Mouse (Mus musculus) layer of hippocampus, adult 11-12 months (tissue): ENCODE data around the gene AW822073.
"Not testable (repeated sequence)": the region's sequence is repeated elsewhere in the genome, so short reads cannot be mapped to it uniquely, and the experiment has no call there.

ENCODE experiments used
- DNase-seq: peaks from one replicate; pipeline ENCODE4 v3.0.0; 2022; ENCODE audit warnings: low spot score

AW822073 gene

GRCm38 (mm10) chr10:58224827-58225785, at the start of gene AW822073:
AW822073 (minus strand) TSS chr10:58224930.
- not testable (repeated sequence) for DNase-seq

- no peak for DNase-seq
These were observed 33.7 kb upstream of the AW822073 start for GRCm38 (mm10) chr10:58258466-58258865.

GRCm38 (mm10) chr10:58255954-58256353, 31.2 kb upstream of the AW822073 start:
- DNase-seq, result no peak

GRCm38 (mm10) chr10:58255213-58255892, 30.6 kb upstream of the AW822073 start, which contains the start of gene Gcc2:
Gcc2 (plus strand) TSS chr10:58255497.
- DNase-seq, result peak; percentile 91

- no peak for DNase-seq
These were observed 30.0 kb upstream of the AW822073 start for GRCm38 (mm10) chr10:58254635-58255175.

GRCm38 (mm10) chr10:58249535-58249934, 24.8 kb upstream of the AW822073 start:
- no peak for DNase-seq

- DNase-seq, result peak; percentile 59
These were observed 14.4 kb upstream of the AW822073 start for GRCm38 (mm10) chr10:58238984-58239740.

- DNase-seq, result no peak
These were observed 11.9 kb upstream of the AW822073 start, which contains the start of gene Gm4981 for GRCm38 (mm10) chr10:58236613-58237012. Gm4981 (minus strand) TSS chr10:58236701.

- not testable (repeated sequence) for DNase-seq
These were observed 10.3 kb upstream of the AW822073 start for GRCm38 (mm10) chr10:58234985-58235384.

- DNase-seq, result not testable (repeated sequence)
These were observed 9.0 kb upstream of the AW822073 start for GRCm38 (mm10) chr10:58233740-58234121.

GRCm38 (mm10) chr10:58233054-58233739, 8.5 kb upstream of the AW822073 start:
- DNase-seq, result not testable (repeated sequence)

- DNase-seq, result not testable (repeated sequence)
These were observed 7.9 kb upstream of the AW822073 start, which contains the start of gene Duxf3 for GRCm38 (mm10) chr10:58232641-58232969. Duxf3 (minus strand) TSS chr10:58232675.

GRCm38 (mm10) chr10:58231779-58232640, 7.3 kb upstream of the AW822073 start:
- peak; percentile 78 for DNase-seq

GRCm38 (mm10) chr10:58231088-58231487, 6.4 kb upstream of the AW822073 start:
- not testable (repeated sequence) for DNase-seq

GRCm38 (mm10) chr10:58230021-58230420, 5.3 kb upstream of the AW822073 start:
- DNase-seq, result not testable (repeated sequence)

GRCm38 (mm10) chr10:58227798-58228197, 3.1 kb upstream of the AW822073 start:
- not testable (repeated sequence) for DNase-seq

- DNase-seq, result not testable (repeated sequence)
These were observed 1.6 kb upstream of the AW822073 start for GRCm38 (mm10) chr10:58226357-58226756.

GRCm38 (mm10) chr10:58223972-58224805, 541 bp downstream of the AW822073 start:
- DNase-seq, result peak; percentile 71

- not testable (repeated sequence) for DNase-seq
These were observed 1.6 kb downstream of the AW822073 start for GRCm38 (mm10) chr10:58223161-58223560.
